Mouse (Mus musculus): Measurements from ENCODE around the gene Selenos. TPM values are rescaled to one million over a fixed set of nuclear protein-coding genes. Genes with fewer than 3 reads are reported as not detected.

Selenos gene
- not detected in 2 replicates for polyA plus RNA-seq (2012; ENCODE audit: insufficient read depth, insufficient read length, low replicate concordance, missing spikeins)

- Histone ChIP-seq H3K4me3 (ENCODE audit: insufficient read depth, low read depth, low read length) (peak within 1 kb of the TSS; percentile 86), H3K27ac (ENCODE audit: insufficient read depth, low read depth, low read length) (peak within 1 kb of the TSS; percentile 59; the same call in 1 of the 2 replicates), H3K4me1 (ENCODE audit: control insufficient read depth, insufficient read depth, low read length) (peaks cover 3% of the 10 kb centered on the region; the same call in 1 of the 2 replicates)
- WGBS = under 1% methylated on average over 65 of the region's 65 CpGs
- TF ChIP-seq CTCF (IDR thresholded peaks at IDR 0.05; ENCODE audit: insufficient read depth, low read depth, low read length) = no peak
- TF ChIP-seq POLR2A (IDR thresholded peaks at IDR 0.05; ENCODE audit: insufficient read depth, low read depth, low read length) = peak; percentile 82
These were observed at the start of gene Selenos for GRCm38 (mm10) chr7:66079364-66080230. Selenos (plus strand) TSS chr7:66079649.

- Histone ChIP-seq H3K27ac (ENCODE audit: insufficient read depth, low read depth, low read length) (no peak overlapping the region), H3K4me3 (ENCODE audit: insufficient read depth, low read depth, low read length) (no peak overlapping the region), H3K4me1 (ENCODE audit: control insufficient read depth, insufficient read depth, low read length) (no peaks in the 10 kb centered on the region)
- 87% methylated on average over 8 of the region's 8 CpGs for WGBS
- no peak for TF ChIP-seq CTCF (IDR thresholded peaks at IDR 0.05; ENCODE audit: insufficient read depth, low read depth, low read length)
- no peak for TF ChIP-seq POLR2A (IDR thresholded peaks at IDR 0.05; ENCODE audit: insufficient read depth, low read depth, low read length)
These were observed 42.6 kb upstream of the Selenos start for GRCm38 (mm10) chr7:66036809-66037208.

- Histone ChIP-seq H3K4me1 (ENCODE audit: control insufficient read depth, insufficient read depth, low read length) (no peaks in the 10 kb centered on the region), H3K27ac (ENCODE audit: insufficient read depth, low read depth, low read length) (no peak overlapping the region), H3K4me3 (ENCODE audit: insufficient read depth, low read depth, low read length) (no peak overlapping the region)
- no peak for TF ChIP-seq POLR2A (IDR thresholded peaks at IDR 0.05; ENCODE audit: insufficient read depth, low read depth, low read length)
- TF ChIP-seq CTCF (IDR thresholded peaks at IDR 0.05; ENCODE audit: insufficient read depth, low read depth, low read length) = no peak
- 77% methylated on average over 3 of the region's 3 CpGs for WGBS
These were observed 41.2 kb upstream of the Selenos start for GRCm38 (mm10) chr7:66038261-66038660.

GRCm38 (mm10) chr7:66038730-66039129 lies 40.7 kb upstream of the Selenos start:
- peaks cover 3% of the 10 kb centered on the region; the same call in 1 of the 2 replicates for H3K4me1 ChIP-seq (ENCODE audit: control insufficient read depth, insufficient read depth, low read length)
- H3K27ac ChIP-seq (ENCODE audit: insufficient read depth, low read depth, low read length) = no peak overlapping the region
- TF ChIP-seq CTCF (IDR thresholded peaks at IDR 0.05; ENCODE audit: insufficient read depth, low read depth, low read length) (no peak), POLR2A (IDR thresholded peaks at IDR 0.05; ENCODE audit: insufficient read depth, low read depth, low read length) (no peak)
- no peak overlapping the region for H3K4me3 ChIP-seq (ENCODE audit: insufficient read depth, low read depth, low read length)
- WGBS = 68% methylated on average over 11 of the region's 11 CpGs

GRCm38 (mm10) chr7:66040026-66040814 lies 39.2 kb upstream of the Selenos start:
- TF ChIP-seq CTCF (IDR thresholded peaks at IDR 0.05; ENCODE audit: insufficient read depth, low read depth, low read length) = no peak
- no peak for TF ChIP-seq POLR2A (IDR thresholded peaks at IDR 0.05; ENCODE audit: insufficient read depth, low read depth, low read length)
- Histone ChIP-seq H3K4me1 (ENCODE audit: control insufficient read depth, insufficient read depth, low read length) (peaks cover 15% of the 10 kb centered on the region), H3K4me3 (ENCODE audit: insufficient read depth, low read depth, low read length) (no peak overlapping the region), H3K27ac (ENCODE audit: insufficient read depth, low read depth, low read length) (no peak overlapping the region)
- WGBS = 85% methylated on average over 18 of the region's 18 CpGs

GRCm38 (mm10) chr7:66043552-66044459 lies 35.6 kb upstream of the Selenos start, which contains the start of gene Gm45213:
Gm45213 (plus strand) TSS chr7:66043602.
- WGBS = 77% methylated on average over 10 of the region's 10 CpGs
- H3K27ac ChIP-seq (ENCODE audit: insufficient read depth, low read depth, low read length) = no peak within 1 kb of the TSS; the same call in 1 of the 2 replicates
- TF ChIP-seq POLR2A (IDR thresholded peaks at IDR 0.05; ENCODE audit: insufficient read depth, low read depth, low read length) (no peak), CTCF (IDR thresholded peaks at IDR 0.05; ENCODE audit: insufficient read depth, low read depth, low read length) (no peak)

GRCm38 (mm10) chr7:66044617-66045016 lies 34.8 kb upstream of the Selenos start:
- H3K4me3 ChIP-seq (ENCODE audit: insufficient read depth, low read depth, low read length) = no peak overlapping the region
- no peak overlapping the region for H3K27ac ChIP-seq (ENCODE audit: insufficient read depth, low read depth, low read length)
- TF ChIP-seq CTCF (IDR thresholded peaks at IDR 0.05; ENCODE audit: insufficient read depth, low read depth, low read length) (no peak), POLR2A (IDR thresholded peaks at IDR 0.05; ENCODE audit: insufficient read depth, low read depth, low read length) (no peak)
- WGBS = 37% methylated on average over 9 of the region's 9 CpGs
- peaks cover 27% of the 10 kb centered on the region for H3K4me1 ChIP-seq (ENCODE audit: control insufficient read depth, insufficient read depth, low read length)

More at GRCm38 (mm10) chr7:66043552-66044459, 35.6 kb upstream of the Selenos start, which contains the start of gene Gm45213:
- Histone ChIP-seq H3K4me1 (ENCODE audit: control insufficient read depth, insufficient read depth, low read length) (peaks cover 27% of the 10 kb centered on the region), H3K4me3 (ENCODE audit: insufficient read depth, low read depth, low read length) (no peak within 1 kb of the TSS)

Measured in olfactory bulb, adult 2 months (tissue).